Mouse (Mus musculus) neutrophil, adult 59 days (primary cell): ENCODE results near the gene Sult5a1. TPM values are rescaled to one million over a fixed set of nuclear protein-coding genes. Genes with fewer than 3 reads are reported as not detected.

ENCODE experiments used
- total RNA-seq, 2 experiments: library from RNA; stranded (reverse); gene quantifications; 1 replicate in 1 of 2; 2 replicates in 1 of 2; pipeline ENCODE4 v1.2.4; 2023

Sult5a1 gene
- 1 to 10 TPM in 1 of 2 experiments, under 1 TPM in 1; 0.69 to 2.3 TPM for total RNA-seq

DNA sequence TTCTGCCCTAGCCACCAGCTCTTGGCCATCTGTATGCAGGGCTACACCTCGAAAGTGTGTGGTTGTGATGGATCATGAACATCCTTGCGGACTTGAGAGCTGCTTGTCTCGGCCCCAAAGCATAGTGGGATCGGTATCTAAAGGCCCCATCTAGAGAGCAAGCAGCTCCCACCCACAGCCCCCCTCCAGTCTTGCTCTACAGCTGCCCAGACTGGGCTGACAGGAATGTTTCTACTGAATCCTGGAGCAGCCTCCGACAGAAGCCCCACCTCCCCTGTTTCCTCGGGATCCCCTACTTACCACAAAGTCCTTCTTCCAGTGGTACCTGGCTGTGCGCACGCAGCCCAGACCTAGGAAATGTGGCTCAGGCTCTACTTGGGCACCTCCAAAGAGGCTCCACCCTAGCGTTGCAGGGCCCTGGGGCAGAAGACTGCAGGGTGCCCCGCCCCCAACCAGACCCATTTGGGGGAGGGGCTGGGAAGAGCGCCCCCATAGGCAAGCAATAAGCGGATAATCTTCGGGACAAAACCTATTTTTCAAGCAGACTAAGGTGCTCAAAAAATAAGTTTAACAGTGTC is at the start of gene Sult5a1:
Sult5a1 (minus strand) TSS at position 428 of the 578 bp plus-strand sequence.

DNA sequence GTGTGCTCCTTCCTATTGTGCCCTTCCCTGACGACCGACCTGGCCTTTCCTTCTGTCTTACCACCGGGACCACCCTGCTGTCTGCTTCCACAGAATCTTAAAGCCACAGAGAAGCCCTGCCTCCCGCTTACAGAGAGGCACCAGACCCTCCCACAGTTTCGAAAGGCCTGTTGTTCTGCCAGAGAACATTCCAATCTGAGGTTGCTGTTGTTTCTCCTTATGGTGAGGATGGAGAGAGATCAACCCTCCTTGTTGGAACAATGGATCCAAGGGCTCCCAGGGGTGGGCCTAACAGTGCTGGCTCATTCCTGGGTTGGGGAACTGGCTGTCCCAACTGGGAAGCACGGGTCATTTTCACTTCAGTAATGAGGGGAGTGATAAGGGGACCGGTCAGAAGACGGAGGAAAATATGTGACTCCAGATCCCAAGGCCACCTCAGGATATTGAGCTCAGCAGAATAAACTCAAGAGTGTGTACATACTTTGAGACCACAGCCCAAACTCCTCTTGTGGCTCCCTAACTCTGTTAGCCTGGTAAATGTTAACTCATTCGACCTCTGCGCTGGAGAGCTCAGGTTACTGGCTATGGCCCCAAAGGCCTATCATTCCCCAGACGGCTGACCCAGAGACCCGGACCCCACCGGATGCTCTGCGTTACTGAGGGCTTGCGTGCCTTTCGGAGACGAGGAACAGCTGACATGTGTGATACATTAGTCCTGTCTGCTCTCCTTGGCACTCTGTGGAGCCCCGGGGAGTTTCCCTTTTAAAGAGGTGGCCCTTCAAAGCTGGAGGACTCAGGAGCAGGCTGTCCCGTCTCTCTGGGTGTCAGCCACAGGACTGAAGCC is 27.7 kb upstream of the Sult5a1 start, which contains the start of gene Dpep1:
Dpep1 (plus strand) TSS at position 677 of the 844 bp plus-strand sequence.

DNA sequence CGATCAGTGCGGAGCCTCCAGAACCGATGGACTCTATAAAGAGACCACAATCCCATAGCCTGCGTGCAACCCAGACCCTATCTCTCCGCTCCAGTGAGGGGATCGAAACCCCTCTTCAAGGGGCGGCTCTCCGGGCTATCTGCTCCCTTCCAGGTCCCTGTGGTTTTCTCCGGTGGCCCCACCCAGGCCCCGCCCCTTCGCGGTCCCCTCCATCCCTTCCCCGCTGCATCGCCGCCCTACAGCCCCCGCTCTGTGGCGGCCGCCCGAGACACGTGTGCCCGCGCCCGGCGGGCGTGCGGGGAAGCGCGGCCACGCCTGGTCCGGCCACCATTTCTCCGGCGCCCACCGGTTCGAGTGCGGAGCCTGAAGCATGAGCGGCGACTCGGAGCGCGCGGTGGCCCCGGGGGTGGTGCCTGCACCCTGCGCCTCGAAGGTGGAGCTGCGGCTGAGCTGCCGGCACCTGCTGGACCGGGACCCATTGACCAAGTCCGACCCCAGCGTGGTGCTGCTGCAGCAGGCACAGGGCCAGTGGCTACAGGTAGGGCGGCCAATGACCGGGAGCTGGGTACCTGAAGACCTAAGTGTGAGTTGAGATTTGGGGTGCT is 40.9 kb downstream of the Sult5a1 start, which contains the start of gene Cpne7:
Cpne7 (plus strand) TSS at position 248 of the 605 bp plus-strand sequence.

DNA sequence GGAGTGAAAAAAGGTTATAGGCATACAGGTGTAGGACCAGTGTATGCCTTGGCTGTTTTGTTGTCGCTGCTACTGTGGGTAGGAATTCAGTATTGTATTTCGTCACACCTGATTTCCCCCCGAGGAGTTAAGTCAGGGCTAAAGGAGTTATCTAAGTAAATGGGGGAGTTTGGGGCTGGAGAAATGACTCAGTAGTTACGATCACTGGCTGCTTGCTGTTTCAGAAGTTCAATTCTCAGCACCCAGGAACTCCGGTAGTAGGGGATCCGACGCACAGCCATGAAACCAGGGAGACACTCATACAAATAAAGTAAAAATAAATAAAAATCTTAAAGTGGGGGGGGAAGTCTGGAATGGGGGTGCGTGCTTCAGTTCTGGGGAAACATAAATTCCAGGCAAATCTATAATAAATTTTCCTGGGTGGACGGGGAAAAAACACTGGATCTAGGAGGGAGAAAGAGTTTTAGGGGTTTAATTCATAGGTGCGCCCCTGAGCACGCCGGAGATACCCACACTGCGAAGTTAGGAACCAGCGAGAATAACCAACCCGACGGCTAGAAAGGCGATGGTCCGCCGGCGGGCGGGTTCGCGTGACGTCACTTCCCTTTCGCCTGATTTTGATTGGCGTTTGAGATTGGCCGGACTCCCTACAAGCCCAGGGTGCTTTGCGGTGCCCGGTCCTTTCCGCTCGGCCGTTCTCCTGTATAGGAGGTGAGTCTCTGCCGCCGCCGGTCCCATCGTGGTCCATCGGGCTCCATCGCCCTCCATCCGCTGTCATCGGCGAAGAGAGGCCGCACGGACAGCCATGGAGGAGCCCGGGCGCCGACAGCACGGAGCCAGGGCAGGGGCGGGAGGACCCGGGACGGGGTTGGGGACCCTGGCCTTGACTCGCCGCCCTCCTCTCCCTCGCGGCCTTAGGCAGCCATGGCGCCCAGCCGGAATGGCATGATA is 56.1 kb downstream of the Sult5a1 start, which contains the start of gene Rpl13:
Rpl13 (plus strand) TSS at position 616 of the 951 bp plus-strand sequence.

Other genes with a start within 250 kb of the Sult5a1 start
- gene Ankrd11, start 116.0 kb downstream of the Sult5a1 start, total RNA-seq = 100 to 1,000 TPM; 145 to 150 TPM
- gene Spg7, start 95.4 kb downstream of the Sult5a1 start, total RNA-seq = 10 to 100 TPM; 22.7 to 34.0 TPM
- gene Rpl13, start 56.0 kb downstream of the Sult5a1 start, total RNA-seq = 100 to 1,000 TPM; 407 to 457 TPM
- not detected for gene Cpne7, start 40.9 kb downstream of the Sult5a1 start, total RNA-seq
- gene Dpep1, start 27.9 kb upstream of the Sult5a1 start, total RNA-seq = under 1 TPM; 0.38 to 0.40 TPM
- gene Chmp1a, start 54.4 kb upstream of the Sult5a1 start, total RNA-seq = 10 to 100 TPM; 71.8 to 89.1 TPM
- under 1 TPM in 1 of 2 experiments, not detected in 1; 0.13 TPM for gene Spata33, start 54.5 kb upstream of the Sult5a1 start, total RNA-seq
- 10 to 100 TPM; 23.5 to 29.2 TPM for gene Cdk10, start 66.5 kb upstream of the Sult5a1 start, total RNA-seq
- gene Spata2l, start 77.9 kb upstream of the Sult5a1 start, total RNA-seq = 1 to 10 TPM; 6.1 to 6.3 TPM
- gene Zfp276, start 95.9 kb upstream of the Sult5a1 start, total RNA-seq = 10 to 100 TPM; 35.6 to 38.0 TPM
- gene Vps9d1, start 96.0 kb upstream of the Sult5a1 start, total RNA-seq = 10 to 100 TPM; 40.5 to 46.2 TPM
- gene Fanca, start 160.3 kb upstream of the Sult5a1 start, total RNA-seq = 10 to 100 TPM; 41.0 to 55.4 TPM
- gene Spire2, start 174.4 kb upstream of the Sult5a1 start, total RNA-seq = under 1 TPM; 0.22 to 0.71 TPM
- 100 to 1,000 TPM; 119 to 121 TPM for gene Tcf25, start 215.4 kb upstream of the Sult5a1 start, total RNA-seq
- not detected for gene Mc1r, start 248.8 kb upstream of the Sult5a1 start, total RNA-seq